Mouse (Mus musculus) Muller cell, postnatal 12 days (primary cell): Measurements from ENCODE around the gene Asna1.

Experiments
- DNase-seq: peaks from one replicate; pipeline ENCODE4 v3.0.0-alpha.2; 2015; ENCODE audit errors: inconsistent ontology term

Asna1 gene

DNA sequence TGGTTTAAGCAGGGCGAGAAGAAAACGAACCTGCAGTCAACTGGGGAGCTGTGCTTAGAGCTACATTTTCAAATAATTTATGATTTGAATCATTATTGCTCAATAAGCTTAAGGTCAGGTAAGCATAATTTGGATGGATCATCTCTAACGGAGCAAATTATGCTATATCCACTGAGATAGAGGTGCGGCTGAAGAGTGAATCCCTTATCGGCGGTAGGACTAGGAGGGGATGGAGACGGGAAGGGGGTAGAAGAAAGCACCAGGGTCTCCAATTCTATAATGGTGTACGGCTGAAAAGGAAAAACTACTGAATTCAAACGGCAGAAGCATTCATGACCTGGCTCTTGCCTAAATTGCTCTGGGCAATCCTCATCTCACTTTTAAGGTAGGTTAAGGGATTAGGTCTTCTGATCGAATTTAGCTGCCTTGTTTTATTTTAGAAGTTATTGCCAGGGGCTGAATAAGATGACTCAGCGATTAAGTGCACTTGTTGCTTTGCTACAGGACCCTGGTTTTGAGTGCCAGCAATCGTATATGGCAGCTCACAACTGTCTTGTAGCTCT lies 10.2 kb upstream of the Asna1 start:
- peak; percentile 15 for DNase-seq

DNA sequence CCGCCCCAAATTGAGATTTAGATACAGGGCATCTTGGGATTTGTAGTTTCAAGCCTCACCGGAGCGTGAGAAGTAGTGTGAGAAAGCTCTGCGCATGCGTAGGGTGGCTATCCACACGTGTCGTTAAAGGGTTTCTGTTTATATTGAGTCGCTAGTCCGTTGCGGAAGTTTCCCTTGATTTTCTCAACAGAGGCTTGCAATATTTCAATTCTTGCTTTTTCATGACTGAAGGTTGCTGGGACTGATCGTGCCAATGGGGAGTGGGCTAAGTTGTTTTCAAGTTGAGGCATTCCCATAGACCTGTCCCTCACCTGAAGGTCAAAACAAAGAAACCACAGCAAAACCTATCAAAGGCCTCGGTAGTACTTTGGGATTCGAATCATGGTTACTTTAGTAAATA lies 9.7 kb upstream of the Asna1 start:
- DNase-seq: peak; percentile 46

DNA sequence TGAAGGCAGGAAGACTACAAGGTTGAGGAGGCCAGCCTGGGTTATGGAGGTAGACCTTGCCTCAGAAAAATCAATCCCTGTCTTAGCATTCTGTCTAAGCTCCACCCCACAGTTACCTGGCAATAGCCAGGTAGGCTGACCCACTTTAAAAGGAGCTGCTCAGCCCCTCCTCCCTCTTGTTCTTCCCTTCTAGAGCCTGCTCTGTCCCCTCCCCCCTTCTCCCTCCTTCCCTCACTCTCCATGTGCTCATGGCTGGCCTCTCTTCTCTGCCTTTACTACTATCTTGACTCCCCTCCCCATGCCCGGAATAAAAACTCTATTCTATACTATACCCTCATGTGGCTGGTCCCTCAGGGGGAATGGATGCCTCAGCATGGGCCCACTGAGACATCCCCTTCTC lies 8.8 kb upstream of the Asna1 start:
- DNase-seq: no peak

DNA sequence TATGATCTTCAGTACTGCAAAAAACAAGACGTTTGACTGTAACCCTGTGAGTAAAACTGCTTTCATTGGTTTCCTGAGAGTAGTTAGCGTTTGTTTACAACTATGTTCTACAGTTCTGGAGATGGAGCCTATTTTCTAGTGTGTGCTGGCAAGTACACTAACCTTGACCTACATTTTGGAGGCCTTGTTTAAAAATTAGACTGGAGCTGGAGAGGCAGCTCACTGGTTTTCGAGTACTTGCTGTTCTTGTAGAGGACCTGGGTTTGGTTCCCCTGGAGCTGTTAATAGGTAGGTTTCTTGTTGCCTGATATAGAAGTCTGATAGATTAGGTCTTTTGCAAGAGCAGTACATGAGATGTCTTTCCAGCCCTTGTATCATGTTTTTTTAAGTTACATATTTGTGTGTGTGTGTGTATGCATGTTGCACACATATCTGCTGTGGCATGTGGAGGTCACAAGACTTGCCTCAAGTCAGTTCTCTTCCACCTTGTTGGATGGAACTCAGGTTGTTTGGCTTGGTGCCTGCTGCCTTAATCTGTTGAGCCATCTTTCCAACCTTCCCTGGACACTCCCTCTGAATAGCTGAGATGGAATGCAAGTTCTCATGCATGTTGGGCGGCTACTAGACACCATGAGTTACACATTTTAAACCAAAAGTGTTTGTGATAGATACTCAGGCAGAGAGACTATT lies 7.7 kb upstream of the Asna1 start:
- DNase-seq: no peak

GRCm38 (mm10) chr8:85029271-85029670 lies 4.2 kb upstream of the Asna1 start:
- no peak for DNase-seq

DNA sequence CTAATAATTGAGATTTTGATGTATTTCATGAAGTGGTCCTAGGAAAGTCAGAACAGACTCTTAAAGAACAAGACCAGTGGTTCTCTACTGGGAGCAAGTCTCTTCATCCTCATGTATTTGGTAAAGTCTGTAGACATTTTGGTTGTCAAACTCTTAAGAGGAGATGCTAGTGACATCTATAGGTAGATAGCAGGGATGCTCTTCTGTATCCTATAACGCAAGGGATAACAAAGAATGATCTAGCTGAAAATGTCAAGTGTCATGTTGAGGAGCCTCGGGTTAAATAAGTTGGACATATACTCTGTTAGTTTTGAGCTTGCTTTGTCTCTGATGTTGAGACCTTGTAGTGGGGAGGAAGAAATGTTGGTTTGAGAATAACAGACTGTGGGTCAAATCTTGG lies 2.8 kb upstream of the Asna1 start:
- peak; percentile 24 for DNase-seq

DNA sequence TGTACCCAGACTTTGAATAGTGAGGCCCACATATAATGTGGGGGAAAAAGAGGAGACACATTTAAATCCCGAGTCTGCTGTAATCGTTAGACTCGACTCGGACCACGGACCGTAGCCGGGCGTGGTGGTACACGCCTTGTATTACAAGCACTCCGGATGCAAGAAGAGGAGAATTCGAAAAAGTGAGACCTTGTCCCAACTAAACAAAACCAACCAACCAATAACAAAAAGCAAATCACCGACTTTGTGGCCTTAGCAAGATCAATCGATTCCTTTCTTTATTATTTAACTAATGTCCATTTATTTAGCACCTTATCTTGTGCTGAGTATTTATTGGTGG lies 2.4 kb upstream of the Asna1 start:
- peak; percentile 14 for DNase-seq

DNA sequence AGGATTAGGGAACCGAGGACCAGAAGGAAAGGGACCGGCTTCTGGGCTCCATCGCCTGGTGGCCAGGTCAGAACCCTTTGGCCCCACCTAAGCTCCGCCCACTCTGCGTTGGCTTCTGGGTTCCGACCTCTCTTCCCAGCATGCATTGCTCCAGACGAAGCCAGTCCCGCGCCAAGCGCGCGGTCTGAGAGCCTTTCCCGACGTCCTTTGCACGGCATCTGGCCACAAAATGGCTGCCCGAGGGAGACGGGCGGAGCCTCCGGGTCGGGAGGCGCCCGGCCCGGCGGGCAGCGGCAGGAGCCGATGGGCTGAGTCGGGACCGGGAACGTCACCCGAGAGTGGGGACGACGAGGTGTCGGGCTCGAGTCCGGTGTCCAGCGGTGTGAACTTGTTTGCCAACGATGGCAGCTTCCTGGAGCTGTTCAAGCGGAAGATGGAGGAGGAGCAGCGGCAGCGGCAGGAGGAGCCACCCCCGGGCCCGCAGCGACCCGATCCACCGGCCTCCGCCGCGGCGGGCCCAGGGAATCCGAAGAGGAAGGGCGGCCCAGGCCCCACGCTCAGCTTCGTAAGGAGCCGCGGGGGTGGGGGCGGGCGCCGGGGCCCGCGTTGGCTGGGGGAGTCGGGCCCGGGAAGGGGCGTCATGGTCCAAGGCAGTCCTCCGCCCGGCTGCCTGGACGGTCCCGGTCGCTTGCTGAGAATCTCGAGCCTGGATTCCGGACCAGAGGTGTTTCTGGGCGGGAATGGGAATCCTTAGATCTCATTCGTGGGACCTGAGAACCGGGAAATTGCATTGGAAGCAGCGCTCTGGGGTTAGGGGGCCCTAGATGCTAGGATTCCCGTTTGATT lies 1.8 kb upstream of the Asna1 start, which contains the start of gene Trir:
TSS of gene Trir (plus strand) at position 154 of the 846 bp plus-strand sequence.
- DNase-seq: peak; percentile 95

DNA sequence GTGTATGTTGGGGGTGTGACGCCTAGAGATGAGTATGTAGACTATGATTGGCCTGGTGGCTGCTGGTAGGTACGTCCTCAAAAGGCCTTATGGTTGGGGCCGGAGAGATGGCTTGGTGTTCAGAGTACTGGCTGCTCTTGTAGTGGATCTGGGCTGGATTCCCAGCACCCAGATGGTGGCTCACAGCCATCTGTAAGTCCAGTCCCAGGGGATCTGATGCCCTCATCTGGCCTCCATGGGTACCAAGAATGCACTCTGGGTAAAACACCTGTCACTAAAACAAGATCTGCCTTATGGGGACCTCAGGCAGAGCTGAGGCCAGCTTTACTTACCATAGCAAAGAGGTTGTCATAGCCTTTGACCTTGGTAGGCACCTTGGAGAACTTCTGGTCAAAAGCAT lies 1.2 kb downstream of the Asna1 start:
- DNase-seq: no peak

DNA sequence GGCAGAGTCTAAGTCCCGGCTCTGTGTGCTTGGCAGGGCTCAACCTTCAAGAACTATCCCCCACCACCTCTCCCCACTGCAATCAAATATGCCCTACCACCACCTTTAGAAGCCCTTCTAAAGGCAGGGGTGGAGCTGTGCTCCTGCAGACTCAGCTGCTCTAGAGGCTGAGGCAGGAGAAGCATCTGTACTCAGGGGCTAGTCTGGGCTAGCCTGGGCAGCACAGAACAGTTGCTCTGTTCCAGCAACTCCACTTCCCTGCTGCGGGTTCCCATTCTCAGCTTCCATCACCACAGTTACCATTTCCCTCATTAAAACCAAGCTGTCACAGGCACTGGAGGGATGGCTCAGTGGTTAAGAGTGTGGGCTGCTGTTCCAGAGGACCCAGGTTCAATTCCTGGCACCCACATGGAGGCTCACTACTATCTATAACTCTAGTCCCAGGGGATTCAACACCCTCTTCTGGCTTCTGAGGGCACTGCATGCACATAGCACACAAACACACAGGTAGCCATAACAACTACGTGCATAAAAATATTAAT lies 3.5 kb downstream of the Asna1 start:
- no peak for DNase-seq

GRCm38 (mm10) chr8:85017209-85017608 lies 7.9 kb downstream of the Asna1 start:
- DNase-seq: no peak

GRCm38 (mm10) chr8:85016724-85017123 lies 8.4 kb downstream of the Asna1 start:
- DNase-seq: peak; percentile 2

DNA sequence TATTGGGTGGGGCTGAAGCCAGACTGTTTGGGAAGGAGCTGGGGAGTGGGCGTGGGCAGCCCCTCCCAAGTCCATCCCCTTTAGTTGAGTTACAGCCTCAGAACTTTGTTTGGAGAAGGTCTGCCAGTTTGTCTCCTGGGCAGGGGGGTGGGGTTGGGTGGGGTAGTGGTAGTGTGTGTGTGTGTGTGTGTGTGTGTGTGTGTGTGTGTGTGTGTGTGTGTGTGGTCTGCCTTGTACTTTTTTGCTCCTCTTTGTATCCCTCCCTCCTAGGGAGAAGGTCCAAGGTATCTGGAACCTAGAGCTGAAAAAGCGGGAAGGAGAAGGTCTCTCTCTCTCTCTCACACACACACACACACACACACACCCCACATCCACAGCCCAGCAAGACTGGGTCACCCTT lies 10.7 kb downstream of the Asna1 start, which contains the start of gene Best2:
TSS of gene Best2 (minus strand) at position 101 of the 400 bp plus-strand sequence.
- no peak for DNase-seq

DNA sequence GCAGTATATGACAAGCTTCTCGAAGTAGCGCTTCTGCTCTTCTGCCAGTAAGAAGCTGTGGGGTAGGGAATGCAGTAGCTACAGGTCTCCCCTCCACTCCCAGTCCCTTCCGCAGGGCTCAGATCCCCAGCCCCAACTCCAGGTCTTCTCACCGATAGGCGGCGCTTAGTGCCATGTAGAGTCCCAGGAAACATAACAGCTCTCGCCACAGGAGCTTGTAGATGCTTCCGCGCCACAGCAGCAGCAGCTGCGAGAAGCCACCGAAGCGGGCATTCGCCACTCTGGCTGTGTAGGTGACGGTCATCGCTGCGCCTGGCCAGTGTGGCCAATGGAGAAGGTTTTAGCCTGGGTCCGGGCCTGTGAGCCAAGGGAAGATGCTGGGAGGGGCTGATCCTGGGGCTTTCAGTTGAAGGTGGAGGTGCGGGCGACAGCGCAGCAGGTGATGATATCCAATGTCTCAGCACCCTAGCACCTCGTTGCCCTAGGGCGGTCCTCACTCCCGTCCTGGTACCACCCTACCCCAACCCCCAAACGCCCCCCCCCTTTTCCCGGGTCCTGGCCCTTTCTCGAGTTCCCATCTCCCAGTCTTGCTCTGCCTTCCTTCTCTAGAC lies 11.7 kb downstream of the Asna1 start:
- peak; percentile 66 for DNase-seq

- no peak for DNase-seq
Observed at GRCm38 (mm10) chr8:85011242-85011641, 13.8 kb downstream of the Asna1 start.

DNA sequence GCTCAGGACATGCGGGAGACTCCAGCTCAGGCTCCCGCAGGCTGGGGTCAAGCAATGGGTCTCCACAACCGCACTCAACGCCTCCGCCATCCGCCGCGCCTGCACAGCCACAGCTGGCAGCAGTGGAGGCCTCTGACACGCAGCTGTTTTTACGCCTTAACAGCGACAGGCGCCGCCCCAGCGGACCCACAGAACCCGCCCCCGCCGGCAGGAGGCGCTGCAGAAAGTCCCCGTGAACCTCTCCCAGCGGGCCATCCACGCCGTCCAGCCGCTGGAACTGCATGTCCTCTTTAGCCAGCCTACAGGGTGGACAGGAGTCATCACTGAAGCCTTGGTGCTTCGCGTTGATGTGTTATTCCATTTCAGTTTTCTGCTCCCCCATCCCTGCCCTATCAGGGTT lies 17.4 kb downstream of the Asna1 start:
- no peak for DNase-seq

DNA sequence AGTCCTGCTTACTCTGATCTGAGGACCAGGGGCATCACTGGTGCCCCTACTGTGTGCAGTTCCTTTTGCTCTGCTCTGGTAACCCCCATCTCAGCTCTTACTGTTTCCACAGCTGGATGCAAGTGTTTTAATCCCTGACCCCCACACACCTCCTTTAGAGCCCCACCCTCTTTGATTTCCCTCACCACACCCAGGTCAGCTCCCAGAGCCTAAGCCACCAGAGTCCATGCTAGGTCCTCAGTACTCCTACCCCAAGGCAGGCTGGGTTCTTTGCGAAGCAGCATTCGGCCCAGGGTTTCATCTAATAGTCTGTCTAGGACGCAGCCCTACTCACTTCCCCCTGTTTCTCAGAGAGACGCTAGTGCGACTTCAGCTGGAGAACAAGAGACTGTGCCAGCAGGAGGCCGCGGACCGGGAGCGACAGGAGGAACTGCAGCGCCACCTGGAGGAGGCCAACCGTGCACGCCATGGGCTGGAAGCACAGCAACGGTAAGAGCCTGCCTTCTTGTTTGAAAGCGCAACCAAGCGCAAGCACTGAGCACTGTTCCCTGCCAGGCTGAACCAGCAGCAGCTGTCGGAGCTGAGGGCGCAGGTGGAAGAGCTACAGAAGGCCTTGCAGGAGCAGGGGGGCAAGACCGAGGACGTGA lies 27.3 kb downstream of the Asna1 start:
- DNase-seq: peak; percentile 90

GRCm38 (mm10) chr8:84996978-84997377 lies 28.1 kb downstream of the Asna1 start:
- DNase-seq: no peak

GRCm38 (mm10) chr8:84995680-84996079 lies 29.4 kb downstream of the Asna1 start:
- no peak for DNase-seq

DNA sequence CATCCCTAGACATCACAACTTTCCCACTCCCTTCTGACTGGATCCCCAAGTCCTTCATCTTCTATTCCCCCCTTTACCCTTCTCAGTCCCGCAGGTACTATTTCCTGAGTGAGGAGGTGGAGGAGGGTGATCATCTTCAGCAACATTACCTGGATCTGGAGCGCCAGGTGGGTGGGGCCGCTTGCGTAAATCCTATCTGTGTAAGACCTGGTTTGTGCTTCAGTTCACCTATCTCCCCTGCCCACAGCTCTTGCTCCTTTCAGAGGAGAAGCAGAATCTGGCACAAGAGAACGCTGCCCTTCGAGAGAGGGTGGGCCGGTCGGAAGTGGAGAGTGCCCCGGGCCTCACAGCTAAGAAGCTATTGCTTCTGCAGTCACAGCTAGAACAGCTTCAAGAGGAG lies 30.7 kb downstream of the Asna1 start:
- no peak for DNase-seq

- DNase-seq: no peak
Observed at GRCm38 (mm10) chr8:84990836-84991235, 34.2 kb downstream of the Asna1 start.

- DNase-seq: peak; percentile 97
Observed at GRCm38 (mm10) chr8:84990349-84990748, 34.7 kb downstream of the Asna1 start, which contains the start of gene Hook2. Gene Hook2, plus strand, starts transcription at chr8:84990603.
